Mouse (Mus musculus) heart, postnatal 4 days (tissue): ENCODE results near the gene Sptbn4. TPM values are rescaled to one million over a fixed set of nuclear protein-coding genes. Genes with fewer than 3 reads are reported as not detected.
A peak's percentile ranks its signal among the peaks of the same experiment; 100 is the strongest.

Source experiments
- DNase-seq: peaks from one replicate; pipeline ENCODE4 v3.0.0; 2021
- total RNA-seq, 2 experiments: library from RNA; stranded (reverse); gene quantifications; 2 replicates each; pipeline ENCODE4 v1.2.3; 2021

The Sptbn4 gene
- total RNA-seq, 2 experiments from 2014 or later, result 0.32 to 0.50 TPM

DNA sequence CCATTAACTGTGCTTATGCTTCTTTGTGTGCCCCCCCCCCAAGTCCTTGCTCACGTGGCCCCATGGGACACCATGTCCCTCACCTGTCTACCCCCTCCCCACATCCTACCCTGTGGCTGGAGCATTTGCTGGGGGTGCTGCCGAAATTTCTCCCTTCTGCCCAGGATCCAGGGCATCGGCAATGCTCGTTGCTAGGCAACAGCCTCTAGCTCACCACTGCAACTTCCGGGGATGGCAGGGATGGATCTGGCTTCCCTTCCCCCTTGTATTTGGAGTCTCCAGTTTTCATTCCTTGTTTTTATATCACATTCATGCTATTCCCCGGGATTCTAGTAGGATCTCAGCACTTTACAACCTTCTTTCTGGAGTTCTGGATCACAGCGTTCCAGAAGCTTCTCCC, 108.0 kb downstream of the Sptbn4 start:
- DNase-seq, result no peak

DNA sequence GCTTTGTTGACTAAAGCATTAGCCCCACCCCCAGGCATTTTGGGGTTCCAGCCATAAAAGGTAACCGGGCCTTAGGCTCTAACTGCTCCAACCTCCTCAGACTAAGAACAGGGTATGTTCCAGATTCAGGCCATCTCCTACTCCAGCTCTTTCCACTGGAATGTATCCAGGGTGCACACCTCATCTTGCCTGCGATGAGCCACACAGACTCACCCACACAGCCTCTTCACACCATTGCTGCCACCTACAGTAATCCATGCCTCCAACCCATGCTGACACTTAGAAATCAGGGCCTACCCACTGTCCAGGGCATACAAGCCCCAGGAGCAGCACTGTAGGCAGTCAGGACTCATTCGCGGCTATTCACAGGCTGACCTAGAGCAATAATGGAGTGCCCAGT, 108.4 kb downstream of the Sptbn4 start:
- DNase-seq, result no peak

DNA sequence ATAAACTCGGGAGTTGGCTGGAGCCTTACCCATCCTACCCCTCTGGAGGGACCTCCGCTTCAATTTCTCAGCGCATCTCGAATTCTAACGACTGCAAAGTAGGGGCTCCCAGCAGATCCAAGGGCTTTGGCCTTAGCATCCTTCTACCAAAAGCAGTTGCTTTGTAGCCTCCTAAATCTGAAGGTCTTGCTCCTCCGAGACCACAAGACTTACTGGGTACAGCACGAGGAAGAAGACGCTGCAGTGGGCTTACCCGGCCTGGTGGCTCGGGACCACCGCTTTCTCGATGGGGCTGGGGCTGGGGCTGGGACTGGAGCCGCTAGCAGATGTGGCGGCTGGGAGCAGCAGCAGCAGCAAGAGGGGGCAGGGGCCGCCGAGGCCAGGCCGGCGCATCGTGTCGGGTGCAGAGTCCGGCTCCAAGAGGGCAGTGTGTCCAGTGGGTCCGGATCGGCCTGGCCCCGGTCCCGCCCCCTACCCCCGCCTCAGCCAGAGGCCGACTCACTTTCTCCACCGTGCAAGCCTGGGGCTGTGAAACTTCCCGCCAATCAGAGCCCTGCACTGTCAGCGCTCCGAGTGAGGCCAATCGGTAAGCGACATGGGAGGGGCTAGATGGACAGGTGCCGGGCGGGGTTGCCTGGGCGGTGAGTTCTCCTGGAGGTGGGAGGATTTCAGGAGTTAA, 110.2 kb downstream of the Sptbn4 start, which contains the start of gene Ltbp4:
Ltbp4 (minus strand) TSS at position 518 of the 679 bp plus-strand sequence.
- peak; percentile 51 for DNase-seq

DNA sequence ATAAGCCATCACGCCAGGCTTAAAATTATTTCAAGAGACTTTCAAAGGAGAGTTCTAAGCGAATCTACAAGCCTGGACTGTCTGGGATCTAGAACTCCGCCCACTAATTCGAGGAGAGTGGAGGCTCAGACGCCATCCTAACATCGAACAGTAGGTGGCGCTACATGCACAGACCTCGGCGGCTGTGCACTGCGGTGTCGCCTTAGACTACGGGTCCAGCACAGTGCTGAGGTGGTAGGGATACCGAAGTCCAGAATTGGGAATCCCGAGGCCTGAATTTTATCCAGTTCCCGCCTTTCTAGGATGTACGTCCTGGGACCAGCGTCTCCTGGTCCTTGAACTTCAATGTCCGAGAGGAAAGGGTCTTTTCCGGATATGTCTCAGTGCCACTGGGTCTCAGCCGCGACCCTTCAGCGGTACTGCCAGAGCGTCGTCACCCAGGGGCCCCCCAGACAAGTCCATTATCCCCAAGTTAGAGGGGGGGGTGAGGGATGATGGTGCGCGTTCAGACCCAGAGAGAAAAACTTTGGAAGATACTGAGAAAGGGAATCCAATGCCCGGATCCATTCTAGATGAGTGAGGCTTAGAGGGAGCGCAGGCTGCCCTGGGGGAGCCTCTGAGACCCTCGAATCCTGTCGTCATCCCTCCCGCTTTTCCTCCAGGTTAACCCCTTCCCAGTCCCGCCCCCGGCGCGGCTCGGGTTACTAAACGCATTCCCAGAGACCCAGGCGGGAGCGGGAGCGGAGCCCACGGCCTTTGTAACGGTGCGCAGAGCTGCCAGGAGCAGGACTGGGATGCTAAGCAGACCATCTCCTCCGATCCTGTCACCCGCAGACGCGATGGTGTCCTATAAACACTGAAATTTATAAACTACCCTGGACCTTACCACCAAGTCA, 111.3 kb downstream of the Sptbn4 start:
- peak; percentile 96 for DNase-seq

- DNase-seq, result no peak
Measured at GRCm38 (mm10) chr7:27335011-27335720, 112.3 kb downstream of the Sptbn4 start.

GRCm38 (mm10) chr7:27334405-27334911, 113.0 kb downstream of the Sptbn4 start:
- DNase-seq, result peak; percentile 81

DNA sequence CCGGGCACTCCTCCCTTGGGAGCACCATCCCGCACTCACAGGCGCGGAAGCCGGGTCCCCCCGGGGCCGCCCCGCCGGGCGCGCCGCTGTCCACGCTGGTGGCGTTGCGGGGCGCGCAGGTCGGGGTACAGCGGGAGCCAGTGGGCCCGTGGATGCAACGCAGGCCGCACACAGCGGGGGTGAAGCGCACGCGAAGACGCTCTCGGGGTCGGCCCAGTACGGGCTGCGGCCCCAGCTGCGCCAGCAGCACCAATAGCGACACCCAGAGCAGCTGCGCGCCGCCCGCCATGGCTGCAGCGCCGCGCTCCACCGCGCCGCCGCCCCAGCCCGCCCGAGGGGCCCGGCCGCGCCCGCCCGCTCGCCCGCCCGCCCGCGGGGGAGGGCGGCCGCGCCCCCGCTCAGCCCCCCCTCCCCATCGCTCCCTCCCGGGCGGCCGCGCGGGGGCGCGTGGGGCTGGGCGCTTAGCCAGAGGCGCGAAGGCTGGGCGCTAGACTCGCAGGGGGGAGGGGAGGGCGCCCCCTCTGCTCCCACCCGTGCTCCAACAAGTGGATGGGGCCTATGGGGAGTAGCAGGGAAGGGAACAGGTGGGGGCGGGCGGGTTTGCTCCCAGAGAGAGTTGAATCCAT, 114.1 kb downstream of the Sptbn4 start:
- peak; percentile 72 for DNase-seq

DNA sequence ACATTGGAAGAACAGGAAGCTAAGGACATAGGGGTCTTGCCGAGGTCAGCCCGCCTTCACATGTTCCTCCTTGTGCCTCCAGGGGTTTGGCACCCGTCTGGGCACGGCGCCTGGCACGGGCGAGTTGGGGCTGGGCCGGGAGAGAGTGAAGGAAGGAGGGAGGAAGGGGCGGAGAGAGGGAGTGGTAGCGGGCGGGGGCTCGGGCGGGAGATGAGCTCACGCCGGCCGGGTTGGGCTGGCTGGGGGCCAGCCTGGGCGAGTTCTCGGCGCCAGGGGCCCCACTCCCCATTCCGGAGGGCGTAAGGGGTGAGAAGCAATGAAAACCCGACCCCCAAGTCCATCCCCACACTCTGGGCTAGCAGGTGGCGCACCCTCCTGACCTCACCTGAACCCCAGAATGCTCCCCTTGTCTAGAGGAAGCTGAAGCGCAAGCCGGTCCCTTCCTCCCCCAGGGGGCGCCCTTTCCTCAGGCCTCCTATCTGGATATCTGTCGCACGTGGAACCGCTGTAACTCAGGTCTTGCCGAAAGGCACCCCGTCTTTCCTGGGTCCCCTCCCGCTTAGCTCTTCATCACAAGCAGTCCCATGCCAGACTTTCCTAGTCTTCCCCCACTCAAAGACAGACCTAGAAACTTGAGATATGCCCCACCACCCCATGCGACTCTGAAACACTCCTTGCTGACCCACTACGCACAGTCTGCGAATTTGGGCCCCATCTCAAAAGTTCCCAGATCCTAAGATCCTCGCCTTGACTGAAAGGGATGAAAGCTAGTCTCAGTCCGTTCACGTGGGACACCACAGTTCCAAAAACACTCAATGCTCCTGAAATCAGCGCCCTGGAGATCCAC, 114.9 kb downstream of the Sptbn4 start:
- DNase-seq, result peak; percentile 92

DNA sequence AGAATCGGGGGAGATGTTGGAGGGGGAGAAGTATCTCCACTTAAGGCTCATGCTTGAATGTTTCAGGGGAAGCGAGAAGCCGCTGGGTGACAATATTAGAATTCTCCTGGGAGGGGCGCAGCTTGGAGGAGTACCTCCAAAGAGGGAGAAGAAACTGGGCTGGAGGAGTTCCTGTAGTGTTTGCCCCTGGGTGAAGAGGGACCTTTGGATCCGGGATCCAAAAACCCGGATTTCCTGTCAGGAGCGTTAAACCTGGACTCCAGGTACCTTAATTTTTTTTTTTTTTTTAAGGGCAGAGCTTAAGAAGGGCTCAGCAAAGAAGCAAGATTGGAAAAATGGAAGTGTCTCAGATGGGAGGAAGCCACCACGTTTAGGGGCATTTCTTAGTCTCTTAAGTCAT, 115.6 kb downstream of the Sptbn4 start:
- peak; percentile 31 for DNase-seq

GRCm38 (mm10) chr7:27331541-27331851, 116.0 kb downstream of the Sptbn4 start:
- peak; percentile 58 for DNase-seq

GRCm38 (mm10) chr7:27330709-27331540, 116.6 kb downstream of the Sptbn4 start:
- DNase-seq, result peak; percentile 95

DNA sequence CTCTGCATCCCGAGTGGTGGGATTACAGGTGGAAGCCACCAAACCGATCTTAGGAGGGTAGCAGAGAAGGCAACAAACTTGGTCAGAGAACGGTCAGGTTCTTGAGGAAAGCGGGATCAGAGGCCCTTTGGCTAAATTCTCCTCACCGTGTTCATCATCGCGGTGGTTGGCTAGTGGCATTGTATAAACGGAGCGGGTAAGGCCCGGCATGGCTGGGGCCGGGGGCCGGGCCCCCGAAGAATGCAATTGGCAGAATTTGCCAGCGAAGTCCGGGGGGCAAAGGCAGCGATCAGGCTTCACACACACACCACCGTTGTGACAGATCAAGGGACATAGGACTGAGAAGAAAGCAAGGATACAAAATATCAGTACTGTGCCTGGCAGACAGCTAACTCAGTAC, 117.5 kb downstream of the Sptbn4 start:
- no peak for DNase-seq

DNA sequence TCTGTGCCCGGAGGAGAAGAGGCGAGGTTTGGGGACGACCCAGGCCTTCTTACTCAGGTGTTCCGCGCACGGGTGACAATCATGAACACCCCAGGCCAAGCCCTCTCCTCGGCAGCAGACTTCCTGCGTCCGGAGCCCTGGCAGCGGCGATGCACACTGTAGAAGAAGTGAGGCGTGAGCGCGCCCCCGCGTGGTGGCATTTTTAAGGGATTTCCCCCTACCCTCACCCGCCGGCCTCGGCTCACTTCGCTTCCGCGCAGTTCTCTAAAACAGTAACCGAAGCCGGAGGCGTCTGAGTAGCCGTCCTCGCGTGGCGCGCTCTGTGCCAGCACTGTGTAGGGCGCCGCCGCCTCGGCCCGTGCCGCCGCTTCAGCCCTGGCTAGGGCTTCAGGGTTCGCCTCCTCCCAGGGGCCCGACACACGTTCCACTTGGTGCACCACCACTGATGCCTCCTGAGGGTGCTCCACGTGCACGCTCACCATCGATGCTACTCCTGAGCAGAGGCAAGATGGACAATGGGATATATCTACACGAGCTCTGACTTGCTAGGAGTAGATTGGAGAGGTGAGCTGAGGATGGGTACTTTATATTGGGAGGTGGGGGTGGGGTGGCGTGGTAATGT, 118.0 kb downstream of the Sptbn4 start:
- DNase-seq, result peak; percentile 90

DNA sequence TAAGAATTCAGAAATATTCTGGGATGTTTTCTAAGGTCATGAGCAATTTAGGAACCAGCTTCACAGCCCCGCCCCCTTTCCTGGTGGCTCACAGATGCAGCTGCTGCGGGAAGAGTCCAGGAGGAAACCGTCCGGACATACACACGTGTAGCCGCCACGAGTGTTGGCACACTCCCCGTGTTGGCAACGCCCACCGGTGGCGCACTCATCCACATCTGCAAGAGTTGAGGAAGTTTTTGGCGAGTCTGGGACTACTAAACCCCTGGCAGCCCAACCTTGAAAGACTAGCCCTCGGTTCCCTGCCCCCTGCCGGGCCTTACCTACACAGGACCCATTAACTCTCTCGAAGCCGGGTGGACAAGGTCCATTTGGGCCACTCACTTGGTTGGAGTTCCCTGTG, 118.8 kb downstream of the Sptbn4 start:
- no peak for DNase-seq

DNA sequence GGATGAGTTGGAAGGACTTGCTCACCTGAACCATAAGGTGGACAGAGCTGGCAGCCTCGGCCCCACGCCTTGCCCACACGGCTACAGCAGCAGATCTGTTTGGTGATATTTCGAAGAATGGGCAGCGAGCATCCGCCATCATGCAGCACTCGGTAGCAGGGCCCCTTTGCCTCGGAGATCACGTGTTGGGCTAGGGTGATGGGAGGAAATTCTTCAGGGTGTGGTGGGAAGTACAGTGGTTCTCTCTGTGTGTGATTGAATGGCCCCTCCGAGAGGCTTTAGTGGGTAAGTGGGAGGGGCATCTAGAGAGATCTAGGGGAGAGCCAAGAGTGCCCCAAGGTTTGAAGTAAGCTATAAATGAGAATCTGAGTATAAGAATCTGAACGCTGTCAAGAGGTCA, 119.3 kb downstream of the Sptbn4 start:
- no peak for DNase-seq

- DNase-seq, result no peak
Measured at GRCm38 (mm10) chr7:27327500-27327899, 120.0 kb downstream of the Sptbn4 start.

DNA sequence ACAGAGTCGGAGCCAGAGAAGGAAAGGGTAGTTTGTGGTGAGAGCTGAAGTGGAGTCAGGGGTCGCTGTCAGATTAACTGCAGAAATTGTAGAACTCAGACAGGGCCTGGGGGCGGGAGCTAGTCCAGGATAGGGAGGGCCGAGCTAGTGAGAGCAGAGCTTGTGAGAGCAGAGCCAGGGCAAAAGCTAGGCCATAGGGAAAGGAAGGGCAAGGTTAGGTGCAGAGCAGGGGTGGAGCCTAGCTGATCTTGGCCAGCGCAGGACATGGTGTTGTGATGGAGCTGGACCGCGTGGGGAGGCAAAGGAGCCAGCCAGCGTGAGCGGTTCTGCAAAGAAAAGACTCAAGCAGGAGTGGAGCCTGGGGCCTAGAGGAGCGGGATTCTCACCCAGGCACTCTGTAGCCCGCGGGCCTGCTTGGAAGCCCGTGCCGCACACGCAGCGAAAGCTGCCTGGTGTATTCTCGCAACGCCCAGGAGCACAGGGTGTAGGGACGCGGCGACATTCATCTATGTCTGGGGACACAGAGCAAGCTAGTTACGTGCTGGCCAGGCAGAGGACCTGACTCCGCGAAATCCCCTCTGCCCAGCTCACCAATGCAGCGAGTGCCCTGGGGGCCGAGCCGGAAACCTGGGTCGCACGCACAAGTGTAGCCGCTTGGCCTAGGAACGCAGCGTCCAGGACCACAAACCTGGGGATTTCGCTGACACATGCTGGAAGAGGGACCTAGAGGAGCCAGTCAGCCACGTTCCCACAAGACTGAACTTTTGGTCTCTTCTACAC, 121.2 kb downstream of the Sptbn4 start:
- DNase-seq, result peak; percentile 46

GRCm38 (mm10) chr7:27325697-27326096, 121.8 kb downstream of the Sptbn4 start:
- DNase-seq, result peak; percentile 77

DNA sequence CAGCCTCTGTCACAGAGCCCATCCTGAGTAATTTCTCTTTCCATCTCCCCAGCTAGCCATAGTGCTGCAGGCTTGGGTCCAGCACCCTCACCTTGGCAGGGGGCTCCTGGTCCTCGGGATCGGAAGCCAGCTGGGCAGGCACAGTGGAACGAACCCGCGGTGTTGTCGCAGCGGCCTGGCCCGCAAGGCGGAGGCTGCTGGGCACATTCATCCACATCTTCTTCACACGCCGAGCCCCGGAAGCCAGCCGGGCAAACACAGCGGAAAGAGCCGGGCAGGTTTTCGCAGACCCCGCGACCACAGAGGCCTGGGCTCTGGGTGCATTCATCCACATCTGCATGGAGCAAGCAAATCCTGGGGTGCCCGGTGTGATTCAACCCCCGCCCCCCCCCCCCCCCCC, 122.6 kb downstream of the Sptbn4 start:
- DNase-seq, result no peak
